Comparison of ENCODE assay signal across 12 mouse cellular contexts in the genomic region with DNA sequence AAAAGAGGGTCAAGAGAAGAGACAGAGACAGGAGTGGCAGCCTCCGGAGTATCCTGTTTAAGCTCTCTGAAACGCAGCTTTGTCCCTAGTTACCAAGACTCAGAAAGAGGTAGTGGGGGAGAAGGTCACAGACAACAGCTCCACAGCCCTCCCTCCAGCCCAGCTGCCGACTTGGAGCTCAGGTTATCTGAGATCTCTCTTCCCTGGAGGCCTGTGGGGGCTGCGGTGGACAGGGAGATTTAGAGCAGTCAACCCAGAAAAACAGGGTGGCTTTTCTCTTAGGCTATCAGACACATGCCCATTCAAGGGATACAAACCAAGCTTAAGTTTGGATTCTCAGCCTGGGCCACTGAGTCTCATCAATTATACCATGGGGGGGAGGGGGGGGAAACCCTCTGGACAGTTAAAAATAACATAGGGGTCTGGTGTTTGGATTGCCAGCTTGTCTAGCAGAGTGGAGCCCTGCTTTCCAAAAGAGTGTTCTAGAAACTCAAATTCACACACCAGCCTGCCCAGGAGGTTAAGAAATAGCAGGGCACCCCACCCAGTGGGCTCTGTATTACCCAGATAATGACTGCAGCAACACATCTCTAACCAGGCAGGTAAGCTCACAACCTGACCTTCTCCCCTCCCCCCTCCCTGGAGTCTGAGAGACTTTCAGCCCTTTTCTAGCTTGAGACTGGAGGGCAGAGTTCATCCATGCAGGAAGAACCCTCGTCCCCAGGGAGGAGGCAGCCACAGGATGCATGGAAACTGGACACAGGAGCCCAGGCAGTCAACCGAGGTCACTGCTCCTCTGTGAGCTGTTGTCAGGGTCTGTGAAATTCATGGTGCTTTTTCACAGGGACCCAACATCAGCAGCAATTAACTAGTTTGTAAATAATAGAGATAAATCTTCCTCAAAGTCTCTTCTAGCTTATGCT. TPM values are rescaled to one million over a fixed set of nuclear protein-coding genes. Genes with fewer than 3 reads are reported as not detected.
A peak's percentile ranks its signal among the peaks of the same experiment; 100 is the strongest.
DNase-seq lines count a peak whose midpoint lies in the region; ATAC-seq lines count a peak whose summit lies in the region.
"Had no signal": no experiment of that assay in that cellular context is flagged by ENCODE, and none has a peak within 500 bp of the region (broad histone marks: within the 10 kb centered on the region; RNA-seq: fewer than 3 reads in every experiment).

No protein-coding gene starts in this region.

- no peak overlapping the region for H3K9ac ChIP-seq in hindbrain, embryonic 12.5 days
- H3K9ac ChIP-seq in heart, embryonic 14.5 days (ENCODE audit: low read length), result 0 out of 2 replicates have a peak overlapping the region, but pooled peaks have one; percentile 6
- no peak overlapping the region for H3K9ac ChIP-seq in neural tube, embryonic 11.5 days (ENCODE audit: low read length)
- H3K9ac ChIP-seq in midbrain, embryonic 15.5 days, result no peak overlapping the region
- H3K9ac ChIP-seq: embryonic facial prominence, embryonic 12.5 days; midbrain, embryonic 12.5 days had no signal

- H3K36me3 ChIP-seq in hindbrain, embryonic 10.5 days, result no peaks in the 10 kb centered on the region
- H3K36me3 ChIP-seq in hindbrain, embryonic 12.5 days, result 0 out of 2 replicates have a peak, but pooled peaks cover 5% of the 10 kb centered on the region
- H3K36me3 ChIP-seq in heart, embryonic 14.5 days (ENCODE audit: control insufficient read depth, insufficient read depth, low read length), result peaks cover 3% of the 10 kb centered on the region
- no peaks in the 10 kb centered on the region for H3K36me3 ChIP-seq in neural tube, embryonic 11.5 days (ENCODE audit: control insufficient read depth, insufficient read depth, low read length)
- H3K36me3 ChIP-seq in midbrain, embryonic 15.5 days (replicated peaks), result no peaks in the 10 kb centered on the region
- H3K36me3 ChIP-seq: embryonic facial prominence, embryonic 12.5 days; midbrain, embryonic 12.5 days had no signal

- no peak overlapping the region for H3K4me3 ChIP-seq in hindbrain, embryonic 10.5 days
- no peak overlapping the region for H3K4me3 ChIP-seq in hindbrain, embryonic 12.5 days
- H3K4me3 ChIP-seq in heart, embryonic 14.5 days (ENCODE audit: control insufficient read depth in 1 of 2, insufficient read depth in 1 of 2, low read depth in 1 of 2, low read length in 2 of 2), result no peak overlapping the region
- H3K4me3 ChIP-seq in neural tube, embryonic 11.5 days (ENCODE audit: low read depth, low read length), result no peak overlapping the region
- no peak overlapping the region for H3K4me3 ChIP-seq in midbrain, embryonic 15.5 days
- H3K4me3 ChIP-seq: embryonic facial prominence, embryonic 12.5 days; midbrain, embryonic 12.5 days had no signal

- no peak for ATAC-seq in hindbrain, embryonic 12.5 days (ENCODE audit: low FRiP score)
- no peak for ATAC-seq in heart, embryonic 14.5 days (ENCODE audit: insufficient number of reproducible peaks, insufficient read depth, low FRiP score, low read depth)
- ATAC-seq in neural tube, embryonic 11.5 days (ENCODE audit: insufficient read depth, low FRiP score, low TSS enrichment), result no peak
- no peak for ATAC-seq in midbrain, embryonic 15.5 days (replicated peaks)

- H3K4me2 ChIP-seq in hindbrain, embryonic 12.5 days (replicated peaks), result no peak overlapping the region
- peak overlapping the region; percentile 11 for H3K4me2 ChIP-seq in heart, embryonic 14.5 days (ENCODE audit: low read length)
- no peak overlapping the region for H3K4me2 ChIP-seq in neural tube, embryonic 11.5 days (ENCODE audit: low read depth)
- no peak overlapping the region for H3K4me2 ChIP-seq in midbrain, embryonic 15.5 days
- H3K4me2 ChIP-seq: embryonic facial prominence, embryonic 12.5 days; midbrain, embryonic 12.5 days had no signal

- H3K27ac ChIP-seq in hindbrain, embryonic 10.5 days, result peak overlapping the region; percentile 67
- no peak overlapping the region for H3K27ac ChIP-seq in hindbrain, embryonic 12.5 days
- H3K27ac ChIP-seq in heart, embryonic 14.5 days (replicated peaks in 1 of 2; ENCODE audit: control insufficient read depth in 1 of 2, insufficient read depth in 1 of 2, low read depth in 2 of 2, low read length in 2 of 2), result peak overlapping the region; percentile 37 to 64
- 0 out of 2 replicates have a peak overlapping the region, but pooled peaks have one; percentile 29 for H3K27ac ChIP-seq in neural tube, embryonic 11.5 days (ENCODE audit: low read depth, low read length)
- H3K27ac ChIP-seq in midbrain, embryonic 15.5 days, result no peak overlapping the region
- H3K27ac ChIP-seq: embryonic facial prominence, embryonic 12.5 days; midbrain, embryonic 12.5 days had no signal

- H3K9me3 ChIP-seq in hindbrain, embryonic 10.5 days, result no peaks in the 10 kb centered on the region
- H3K9me3 ChIP-seq in hindbrain, embryonic 12.5 days (replicated peaks), result no peaks in the 10 kb centered on the region
- no peaks in the 10 kb centered on the region for H3K9me3 ChIP-seq in heart, embryonic 14.5 days (ENCODE audit: control insufficient read depth, low read length)
- no peaks in the 10 kb centered on the region for H3K9me3 ChIP-seq in neural tube, embryonic 11.5 days (ENCODE audit: control insufficient read depth, low read length)
- no peaks in the 10 kb centered on the region for H3K9me3 ChIP-seq in midbrain, embryonic 15.5 days
- H3K9me3 ChIP-seq: embryonic facial prominence, embryonic 12.5 days; midbrain, embryonic 12.5 days had no signal

- peaks cover 32% of the 10 kb centered on the region for H3K27me3 ChIP-seq in hindbrain, embryonic 10.5 days (ENCODE audit: insufficient read depth, poor library complexity, severe bottlenecking)
- no peaks in the 10 kb centered on the region for H3K27me3 ChIP-seq in hindbrain, embryonic 12.5 days
- no peaks in the 10 kb centered on the region for H3K27me3 ChIP-seq in heart, embryonic 14.5 days (ENCODE audit: control insufficient read depth, insufficient read depth, low read length)
- no peaks in the 10 kb centered on the region for H3K27me3 ChIP-seq in neural tube, embryonic 11.5 days (ENCODE audit: control insufficient read depth, insufficient read depth, low read length)
- H3K27me3 ChIP-seq in midbrain, embryonic 15.5 days (replicated peaks), result no peaks in the 10 kb centered on the region
- H3K27me3 ChIP-seq: embryonic facial prominence, embryonic 12.5 days; midbrain, embryonic 12.5 days had no signal

- peak; percentile 35 for DNase-seq in hindbrain, embryonic 10.5 days (ENCODE audit: low spot score)
- DNase-seq in kidney, postnatal 10 days, result peak; percentile 78
- DNase-seq in neural tube, embryonic 11.5 days (ENCODE audit: low spot score), result peak; percentile 28
- DNase-seq in layer of hippocampus, postnatal 10 days (ENCODE audit: low spot score in 2 of 2), result no peak
- DNase-seq in lung, adult 18-20 months, result no peak
- DNase-seq: right cerebral cortex, adult 18-20 months; thymus, adult 18-20 months had no signal

- WGBS in hindbrain, embryonic 10.5 days, result 37% methylated on average over 6 of the region's 6 CpGs
- WGBS in hindbrain, embryonic 12.5 days, result 28% methylated on average over 6 of the region's 6 CpGs
- 5% methylated on average over 6 of the region's 6 CpGs for WGBS in heart, embryonic 14.5 days
- 30% methylated on average over 6 of the region's 6 CpGs for WGBS in neural tube, embryonic 11.5 days
- 37% methylated on average over 6 of the region's 6 CpGs for WGBS in midbrain, embryonic 15.5 days

- peaks cover 26% of the 10 kb centered on the region for H3K4me1 ChIP-seq in hindbrain, embryonic 10.5 days (replicated peaks)
- peaks cover 13% of the 10 kb centered on the region for H3K4me1 ChIP-seq in hindbrain, embryonic 12.5 days
- peaks cover 23 to 33% of the 10 kb centered on the region in 2 experiments for H3K4me1 ChIP-seq in heart, embryonic 14.5 days (ENCODE audit: control insufficient read depth in 2 of 2, insufficient read depth in 2 of 2, low read length in 2 of 2)
- peaks cover 9% of the 10 kb centered on the region; the same call in 1 of the 2 replicates for H3K4me1 ChIP-seq in neural tube, embryonic 11.5 days (ENCODE audit: control insufficient read depth, insufficient read depth, low read length)
- H3K4me1 ChIP-seq in midbrain, embryonic 15.5 days, result peaks cover 11% of the 10 kb centered on the region

RNA-seq across cellular contexts. Expression of gene Dpf3, which starts 20.7 kb away (rescaled TPM):
- polyA plus RNA-seq in hindbrain, embryonic 10.5 days (2016; fragmentation: Nextera tagmentation; extraction: Ambion mirVana), result 5.3 and 10.5 TPM in 2 replicates
- polyA plus RNA-seq in hindbrain, embryonic 12.5 days (2016; fragmentation: Nextera tagmentation; extraction: Ambion mirVana), result 18.0 and 21.6 TPM in 2 replicates
- 23.2 and 25.1 TPM in 2 replicates for polyA plus RNA-seq in heart, embryonic 14.5 days (2014; fragmentation: Nextera tagmentation; extraction: Ambion mirVana)
- polyA plus RNA-seq in neural tube, embryonic 11.5 days (2014; fragmentation: Nextera tagmentation; extraction: Ambion mirVana), result 10.8 and 11.0 TPM in 2 replicates
- total RNA-seq in layer of hippocampus, postnatal 10 days (2021), result 10 to 100 TPM; 22.2 to 26.6 TPM
- polyA plus RNA-seq in midbrain, embryonic 15.5 days (2015; fragmentation: Nextera tagmentation; extraction: Ambion mirVana), result 25.0 and 26.9 TPM in 2 replicates

RNA-seq across cellular contexts. Expression of gene Dcaf4, which starts 53.5 kb away (rescaled TPM):
- polyA plus RNA-seq in hindbrain, embryonic 10.5 days (2016; fragmentation: Nextera tagmentation; extraction: Ambion mirVana), result 24.8 and 25.7 TPM in 2 replicates
- polyA plus RNA-seq in hindbrain, embryonic 12.5 days (2016; fragmentation: Nextera tagmentation; extraction: Ambion mirVana), result 28.2 and 29.9 TPM in 2 replicates
- polyA plus RNA-seq in heart, embryonic 14.5 days (2014; fragmentation: Nextera tagmentation; extraction: Ambion mirVana), result 24.2 and 27.5 TPM in 2 replicates
- polyA plus RNA-seq in neural tube, embryonic 11.5 days (2014; fragmentation: Nextera tagmentation; extraction: Ambion mirVana), result 24.0 and 25.3 TPM in 2 replicates
- total RNA-seq in layer of hippocampus, postnatal 10 days (2021), result 10 to 100 TPM; 28.8 to 36.3 TPM
- polyA plus RNA-seq in midbrain, embryonic 15.5 days (2015; fragmentation: Nextera tagmentation; extraction: Ambion mirVana), result 45.8 and 51.4 TPM in 2 replicates

Comparison
In these comparisons a context has a peak if more than half of its experiments do, and no peak if none do; other contexts are left out.
1. H3K27ac ChIP-seq: peak in hindbrain, embryonic 10.5 days (single experiment), heart, embryonic 14.5 days (2 of 2) and neural tube, embryonic 11.5 days (single experiment); none in hindbrain, embryonic 12.5 days (single experiment) and midbrain, embryonic 15.5 days (single experiment).
2. DNase-seq: peak in hindbrain, embryonic 10.5 days (single experiment), kidney, postnatal 10 days (single experiment) and neural tube, embryonic 11.5 days (single experiment); none in layer of hippocampus, postnatal 10 days (0 of 2) and lung, adult 18-20 months (0 of 2).